Mouse (Mus musculus) heart, postnatal 10 days (tissue): ENCODE data around the gene Marveld2. TPM values are rescaled to one million over a fixed set of nuclear protein-coding genes. Genes with fewer than 3 reads are reported as not detected.

Source experiments
- DNase-seq, 2 experiments: peaks; one replicate each; pipeline ENCODE4 v3.0.0; 2021
- intact Hi-C: fragments of 180-260 bp; cut with DNase I; formaldehyde crosslinking; loops from one replicate; pipeline ENCODE4 v1.15.1; 2025
- total RNA-seq, 2 experiments: library from RNA; stranded (reverse); gene quantifications; 2 replicates each; pipeline ENCODE4 v1.2.3; 2021

Gene Marveld2
- total RNA-seq, 2 experiments from 2014 or later = 1.1 to 1.4 TPM

DNA sequence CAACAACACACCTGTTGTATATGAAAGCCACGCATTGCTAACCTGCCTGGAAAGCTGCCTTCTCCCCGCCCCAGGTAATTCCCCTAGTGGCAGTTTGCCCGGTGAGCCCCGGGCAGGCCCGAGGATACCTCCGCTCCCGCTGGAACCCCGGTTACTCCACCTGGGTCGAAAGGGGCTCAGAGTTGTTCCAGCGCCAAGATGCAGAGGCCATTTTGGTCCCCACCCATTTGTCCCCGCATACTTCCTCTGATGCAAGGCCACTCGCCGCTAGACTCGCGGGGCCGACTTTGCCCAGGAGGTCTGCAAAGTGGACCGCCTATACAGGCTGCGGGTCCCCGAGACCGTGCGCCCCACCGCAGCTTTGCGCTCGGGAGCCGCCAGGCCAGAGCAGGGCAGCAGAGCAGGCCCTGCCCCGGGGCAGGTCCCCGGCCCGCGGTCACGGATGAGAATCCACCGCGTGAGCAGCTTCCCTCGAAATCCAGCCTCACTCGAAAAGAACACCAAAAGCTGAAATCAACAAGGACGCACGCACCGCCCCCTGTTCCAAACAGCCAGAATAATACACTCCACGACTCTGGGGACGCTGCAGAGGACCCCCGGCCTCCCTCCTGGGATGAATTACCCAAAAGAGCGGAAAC lies 65.3 kb downstream of the Marveld2 start:
- DNase-seq = peak in 1 of 2 experiments; percentile 6
- intact Hi-C loops = no loop called here

- no peak for DNase-seq
- intact Hi-C loops = no loop called here
Measured at GRCm38 (mm10) chr13:100547269-100547668, 69.5 kb downstream of the Marveld2 start.

Other genes starting within 250 kb of the Marveld2 start
- gene Naip1, start 164.1 kb downstream of the Marveld2 start, total RNA-seq = under 1 TPM in 1 of 2 experiments, not detected in 1; 0.07 TPM
- 10 to 100 TPM; 22.6 to 25.2 TPM for gene Gtf2h2, start 124.4 kb downstream of the Marveld2 start, total RNA-seq
- 1 to 10 TPM in 1 of 2 experiments, under 1 TPM in 1; 0.94 to 1.2 TPM for gene Ocln, start 64.3 kb downstream of the Marveld2 start, total RNA-seq
- 10 to 100 TPM; 77.7 to 78.5 TPM for gene Ak6, start 34.0 kb upstream of the Marveld2 start, total RNA-seq
- gene Rad17, start 34.1 kb upstream of the Marveld2 start, total RNA-seq = 10 to 100 TPM; 19.9 to 20.2 TPM
- gene Taf9, start 34.6 kb upstream of the Marveld2 start, total RNA-seq = 10 to 100 TPM; 14.7 to 16.8 TPM
- gene Ccdc125, start 52.7 kb upstream of the Marveld2 start, total RNA-seq = 1 to 10 TPM; 1.5 to 2.0 TPM
- 10 to 100 TPM; 29.5 to 34.8 TPM for gene Cdk7, start 114.0 kb upstream of the Marveld2 start, total RNA-seq
- 100 to 1,000 TPM; 163 to 174 TPM for gene Mrps36, start 127.7 kb upstream of the Marveld2 start, total RNA-seq
- gene Cenph, start 158.9 kb upstream of the Marveld2 start, total RNA-seq = 1 to 10 TPM; 2.1 to 2.8 TPM
- gene Ccnb1, start 169.6 kb upstream of the Marveld2 start, total RNA-seq = 10 to 100 TPM; 19.3 to 27.8 TPM
- 10 to 100 TPM; 28.9 to 32.2 TPM for gene Slc30a5, start 216.5 kb upstream of the Marveld2 start, total RNA-seq